Mouse (Mus musculus) spleen, postnatal 10 days (tissue): Measurements from ENCODE around the gene Ushbp1.
"Not testable (repeated sequence)": the region's sequence is repeated elsewhere in the genome, so short reads cannot be mapped to it uniquely, and the experiment has no call there.

ENCODE experiments used
- DNase-seq, 2 experiments: peaks; one replicate each; pipeline ENCODE4 v3.0.0; 2021 to 2022; ENCODE audit warnings: low spot score in 2 of 2

Gene Ushbp1

GRCm38 (mm10) chr8:71395629-71396028, at the start of gene Ushbp1:
TSS of gene Ushbp1 (minus strand) at chr8:71395802.
- DNase-seq, result peak in 1 of 2 experiments; percentile 13

- no peak for DNase-seq
Observed at GRCm38 (mm10) chr8:71445096-71445495, 49.5 kb upstream of the Ushbp1 start.

GRCm38 (mm10) chr8:71441404-71441803, 45.8 kb upstream of the Ushbp1 start:
- peak; percentile 52 to 69 for DNase-seq

- DNase-seq, result no peak
Observed at GRCm38 (mm10) chr8:71437041-71437440, 41.4 kb upstream of the Ushbp1 start.

GRCm38 (mm10) chr8:71432935-71433334, 37.3 kb upstream of the Ushbp1 start:
- not testable (repeated sequence) for DNase-seq

GRCm38 (mm10) chr8:71422121-71422520, 26.5 kb upstream of the Ushbp1 start:
- DNase-seq, result no peak

GRCm38 (mm10) chr8:71411535-71412273, 16.1 kb upstream of the Ushbp1 start:
- DNase-seq, result no peak

- no peak for DNase-seq
Observed at GRCm38 (mm10) chr8:71408231-71408630, 12.6 kb upstream of the Ushbp1 start.

GRCm38 (mm10) chr8:71407441-71407840, 11.8 kb upstream of the Ushbp1 start:
- DNase-seq, result no peak

- DNase-seq, result peak; percentile 81 to 88
Observed at GRCm38 (mm10) chr8:71406099-71407015, 10.8 kb upstream of the Ushbp1 start.

- DNase-seq, result peak; percentile 99
Observed at GRCm38 (mm10) chr8:71405401-71406098, 9.9 kb upstream of the Ushbp1 start, which contains the start of gene Ankle1. TSS of gene Ankle1 (plus strand) at chr8:71406010.

- no peak for DNase-seq
Observed at GRCm38 (mm10) chr8:71404951-71405351, 9.3 kb upstream of the Ushbp1 start.

- no peak for DNase-seq
Observed at GRCm38 (mm10) chr8:71404011-71404410, 8.4 kb upstream of the Ushbp1 start.

GRCm38 (mm10) chr8:71403107-71403885, 7.7 kb upstream of the Ushbp1 start:
- peak in 1 of 2 experiments; percentile 9 for DNase-seq

- peak in 1 of 2 experiments; percentile 12 for DNase-seq
Observed at GRCm38 (mm10) chr8:71402446-71402964, 6.9 kb upstream of the Ushbp1 start.

GRCm38 (mm10) chr8:71401454-71401853, 5.9 kb upstream of the Ushbp1 start:
- peak in 1 of 2 experiments; percentile 10 for DNase-seq

GRCm38 (mm10) chr8:71400826-71401225, 5.2 kb upstream of the Ushbp1 start:
- no peak for DNase-seq

- peak in 1 of 2 experiments; percentile 20 for DNase-seq
Observed at GRCm38 (mm10) chr8:71397701-71398100, 2.1 kb upstream of the Ushbp1 start.

GRCm38 (mm10) chr8:71396639-71397305, 1.2 kb upstream of the Ushbp1 start, which contains the start of gene Babam1:
TSS of gene Babam1 (plus strand) at chr8:71396861.
- peak; percentile 79 to 93 for DNase-seq

GRCm38 (mm10) chr8:71395071-71395470, 531 bp downstream of the Ushbp1 start:
- DNase-seq, result no peak
